Comparison of ENCODE assay signal across 9 mouse cellular contexts in genomic region chr2:11853210-11853973, GRCm38 (mm10).
DNase-seq lines count a peak whose midpoint lies in the region; ATAC-seq and TF ChIP-seq lines count a peak whose summit lies in the region.
"Had no signal": no experiment of that assay in that cellular context is flagged by ENCODE, and none has a peak within 500 bp of the region (broad histone marks: within the 10 kb centered on the region; RNA-seq: fewer than 3 reads in every experiment).

No protein-coding gene starts in this region.

- TF ChIP-seq EP300 in lung, postnatal 0 days (IDR thresholded peaks at IDR 0.05), result no peak

- no peak overlapping the region for H3K9ac ChIP-seq in forebrain, embryonic 11.5 days (ENCODE audit: low read length)
- no peak overlapping the region for H3K9ac ChIP-seq in forebrain, embryonic 16.5 days (replicated peaks; ENCODE audit: low read depth, low read length)
- H3K9ac ChIP-seq in forebrain, embryonic 15.5 days (replicated peaks), result no peak overlapping the region
- no peak overlapping the region for H3K9ac ChIP-seq in lung, postnatal 0 days (replicated peaks; ENCODE audit: low read depth)
- H3K9ac ChIP-seq: embryonic facial prominence, embryonic 13.5 days had no signal

- TF ChIP-seq CTCF in lung, postnatal 0 days (IDR thresholded peaks at IDR 0.05), result no peak

- WGBS in forebrain, embryonic 11.5 days, result 47% methylated on average over 2 of the region's 2 CpGs
- 32% methylated on average over 2 of the region's 2 CpGs for WGBS in forebrain, embryonic 16.5 days
- WGBS in forebrain, embryonic 15.5 days, result 35% methylated on average over 2 of the region's 2 CpGs
- WGBS in lung, postnatal 0 days, result 16% methylated on average over 2 of the region's 2 CpGs

- H3K4me2 ChIP-seq in forebrain, embryonic 11.5 days (ENCODE audit: low read depth, low read length, severe bottlenecking), result no peak overlapping the region
- no peak overlapping the region for H3K4me2 ChIP-seq in forebrain, embryonic 16.5 days (ENCODE audit: low read length)
- no peak overlapping the region for H3K4me2 ChIP-seq in forebrain, embryonic 15.5 days (replicated peaks)
- no peak overlapping the region for H3K4me2 ChIP-seq in lung, postnatal 0 days (replicated peaks; ENCODE audit: low read depth, low read length)
- H3K4me2 ChIP-seq: embryonic facial prominence, embryonic 13.5 days had no signal

- intact Hi-C loops in left cerebral cortex, postnatal 25 days (cut with DNase I), result no loop called here

- peak; percentile 49 for DNase-seq in forebrain, embryonic 11.5 days (ENCODE audit: low spot score)
- DNase-seq in kidney, adult 8-10 months, result peak; percentile 2
- DNase-seq in lung, postnatal 0 days (ENCODE audit: low spot score), result peak; percentile 73
- no peak for DNase-seq in right cerebral cortex, postnatal 14 days
- no peak for DNase-seq in left cerebral cortex, postnatal 25 days (ENCODE audit: low spot score in 2 of 2)

- no peak overlapping the region for H3K27ac ChIP-seq in forebrain, embryonic 11.5 days (ENCODE audit: low read depth, low read length)
- H3K27ac ChIP-seq in forebrain, embryonic 16.5 days (ENCODE audit: low read length), result no peak overlapping the region
- H3K27ac ChIP-seq in forebrain, embryonic 15.5 days (replicated peaks), result no peak overlapping the region
- H3K27ac ChIP-seq in lung, postnatal 0 days (ENCODE audit: low read length), result no peak overlapping the region
- H3K27ac ChIP-seq: embryonic facial prominence, embryonic 13.5 days had no signal

- H3K9me3 ChIP-seq in forebrain, embryonic 11.5 days (ENCODE audit: control insufficient read depth, low read length), result no peaks in the 10 kb centered on the region
- H3K9me3 ChIP-seq in forebrain, embryonic 16.5 days (ENCODE audit: control insufficient read depth, low read length), result no peaks in the 10 kb centered on the region
- no peaks in the 10 kb centered on the region for H3K9me3 ChIP-seq in forebrain, embryonic 15.5 days
- H3K9me3 ChIP-seq in lung, postnatal 0 days (ENCODE audit: low read length), result no peaks in the 10 kb centered on the region
- H3K9me3 ChIP-seq: embryonic facial prominence, embryonic 13.5 days had no signal

- H3K27me3 ChIP-seq in forebrain, embryonic 11.5 days (ENCODE audit: control insufficient read depth, insufficient read depth, low read length), result no peaks in the 10 kb centered on the region
- no peaks in the 10 kb centered on the region for H3K27me3 ChIP-seq in forebrain, embryonic 16.5 days (replicated peaks; ENCODE audit: control insufficient read depth, insufficient read depth, low read length)
- no peaks in the 10 kb centered on the region for H3K27me3 ChIP-seq in forebrain, embryonic 15.5 days
- no peaks in the 10 kb centered on the region for H3K27me3 ChIP-seq in lung, postnatal 0 days (replicated peaks; ENCODE audit: insufficient read depth, low read length)
- H3K27me3 ChIP-seq: embryonic facial prominence, embryonic 13.5 days had no signal

- H3K4me1 ChIP-seq in forebrain, embryonic 11.5 days (replicated peaks; ENCODE audit: control insufficient read depth, insufficient read depth, low read length), result no peaks in the 10 kb centered on the region
- no peaks in the 10 kb centered on the region for H3K4me1 ChIP-seq in forebrain, embryonic 16.5 days (replicated peaks; ENCODE audit: control insufficient read depth, insufficient read depth, low read length)
- no peaks in the 10 kb centered on the region for H3K4me1 ChIP-seq in forebrain, embryonic 15.5 days
- H3K4me1 ChIP-seq in lung, postnatal 0 days (ENCODE audit: insufficient read depth, low read depth, low read length), result no peaks in the 10 kb centered on the region
- H3K4me1 ChIP-seq: embryonic facial prominence, embryonic 13.5 days had no signal

- no peaks in the 10 kb centered on the region for H3K36me3 ChIP-seq in forebrain, embryonic 11.5 days (ENCODE audit: control insufficient read depth, insufficient read depth, low read length)
- H3K36me3 ChIP-seq in forebrain, embryonic 16.5 days (ENCODE audit: control insufficient read depth, insufficient read depth), result no peaks in the 10 kb centered on the region
- no peaks in the 10 kb centered on the region for H3K36me3 ChIP-seq in forebrain, embryonic 15.5 days
- H3K36me3 ChIP-seq in lung, postnatal 0 days (ENCODE audit: insufficient read depth, low read length), result no peaks in the 10 kb centered on the region
- H3K36me3 ChIP-seq: embryonic facial prominence, embryonic 13.5 days had no signal

- peak; percentile 78 for ATAC-seq in forebrain, embryonic 11.5 days (replicated peaks; ENCODE audit: low FRiP score)
- ATAC-seq in forebrain, embryonic 16.5 days, result no peak
- ATAC-seq in forebrain, embryonic 15.5 days (replicated peaks), result peak; percentile 58; the same call in 1 of the 2 replicates
- ATAC-seq in lung, postnatal 0 days, result peak; percentile 87
- no peak for ATAC-seq in frontal cortex, adult (ENCODE audit: low TSS enrichment)

- H3K4me3 ChIP-seq in forebrain, embryonic 11.5 days (ENCODE audit: low read depth, low read length), result no peak overlapping the region
- no peak overlapping the region for H3K4me3 ChIP-seq in forebrain, embryonic 16.5 days (replicated peaks; ENCODE audit: low read length)
- no peak overlapping the region for H3K4me3 ChIP-seq in forebrain, embryonic 15.5 days
- no peak overlapping the region for H3K4me3 ChIP-seq in lung, postnatal 0 days (ENCODE audit: low read depth, low read length)
- H3K4me3 ChIP-seq: embryonic facial prominence, embryonic 13.5 days had no signal

Comparison
In these comparisons a context has a peak if more than half of its experiments do, and no peak if none do; other contexts are left out.
1. ATAC-seq: peak in forebrain, embryonic 11.5 days (single experiment), forebrain, embryonic 15.5 days (single experiment) and lung, postnatal 0 days (single experiment); none in forebrain, embryonic 16.5 days (single experiment) and frontal cortex, adult (single experiment).
2. DNase-seq: peak in forebrain, embryonic 11.5 days (single experiment), kidney, adult 8-10 months (2 of 2) and lung, postnatal 0 days (single experiment); none in right cerebral cortex, postnatal 14 days (single experiment) and left cerebral cortex, postnatal 25 days (0 of 2).